Mouse (Mus musculus): ENCODE data around the gene Hsd3b5. TPM values are rescaled to one million over a fixed set of nuclear protein-coding genes. Genes with fewer than 3 reads are reported as not detected.

The Hsd3b5 gene
- polyA plus RNA-seq, 1 experiment: not detected

Other genes with a start within 250 kb of the Hsd3b5 start
- 20.6 and 21.1 TPM in 2 replicates for gene Zfp697, start 247.8 kb downstream of the Hsd3b5 start, polyA plus RNA-seq (2012; rRNA removed)
- not detected in 2 replicates for gene Gm4450, start 173.1 kb downstream of the Hsd3b5 start, polyA plus RNA-seq (2012; rRNA removed)
- not detected in 2 replicates for gene Hsd3b4, start 119.7 kb downstream of the Hsd3b5 start, polyA plus RNA-seq (2012; rRNA removed)
- not detected in 2 replicates for gene Gm10681, start 41.4 kb downstream of the Hsd3b5 start, polyA plus RNA-seq (2012; rRNA removed)
- 0.09 and 0.13 TPM in 2 replicates for gene Hsd3b2, start 94.3 kb upstream of the Hsd3b5 start, polyA plus RNA-seq (2012; rRNA removed)
- gene Hsd3b3, start 132.9 kb upstream of the Hsd3b5 start, polyA plus RNA-seq (2012; rRNA removed): not detected in 2 replicates
- not detected in 2 replicates for gene Hsd3b6, start 184.2 kb upstream of the Hsd3b5 start, polyA plus RNA-seq (2012; rRNA removed)
- gene Hsd3b1, start 229.5 kb upstream of the Hsd3b5 start, polyA plus RNA-seq (2012; rRNA removed): not detected in 2 replicates